Mouse (Mus musculus): ENCODE measurements around the gene Fbln5. TPM values are rescaled to one million over a fixed set of nuclear protein-coding genes. Genes with fewer than 3 reads are reported as not detected.

Gene Fbln5
- polyA plus RNA-seq, 1 experiment from 2014 or later, result 14.5 TPM

DNA sequence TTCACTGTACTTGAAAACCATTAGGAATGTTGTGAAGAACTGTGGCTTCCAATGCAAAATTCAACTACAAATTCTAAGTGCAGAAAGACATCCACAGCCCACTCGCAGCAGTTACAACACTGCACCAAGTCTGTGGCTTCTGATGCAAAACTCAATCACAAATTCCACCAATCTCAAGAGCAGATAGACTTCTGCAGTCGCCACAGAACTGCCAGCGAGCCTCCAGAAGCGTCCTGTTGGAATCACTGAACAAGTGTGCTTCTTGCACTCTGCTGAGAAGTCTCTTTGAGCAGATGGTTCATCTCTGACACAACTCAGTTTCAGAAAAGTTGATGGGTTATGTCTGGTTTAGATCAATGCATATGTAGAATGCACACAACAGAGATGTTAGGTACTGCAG, 15.9 kb upstream of the Fbln5 start:
- no peaks in the 10 kb centered on the region for H3K4me1 ChIP-seq (ENCODE audit: control insufficient read depth, insufficient read depth, low read length)
- H3K4me2 ChIP-seq, result no peak overlapping the region
- 0 out of 2 replicates have a peak, but pooled peaks cover 2% of the 10 kb centered on the region for H3K36me3 ChIP-seq (ENCODE audit: control insufficient read depth, insufficient read depth, low read length)
- H3K27me3 ChIP-seq (ENCODE audit: control insufficient read depth, insufficient read depth, low read length), result no peaks in the 10 kb centered on the region
- no peaks in the 10 kb centered on the region for H3K9me3 ChIP-seq (ENCODE audit: control insufficient read depth, low read length)
- H3K27ac ChIP-seq (ENCODE audit: low read depth, low read length), result no peak overlapping the region
- no peak overlapping the region for H3K9ac ChIP-seq (ENCODE audit: low read length)
- H3K4me3 ChIP-seq (ENCODE audit: low read depth, low read length), result no peak overlapping the region
- ATAC-seq (ENCODE audit: low FRiP score) (no peak), DNase-seq (ENCODE audit: low spot score, missing footprints) (no peak)
- 90% methylated on average over 4 of the region's 4 CpGs for WGBS

DNA sequence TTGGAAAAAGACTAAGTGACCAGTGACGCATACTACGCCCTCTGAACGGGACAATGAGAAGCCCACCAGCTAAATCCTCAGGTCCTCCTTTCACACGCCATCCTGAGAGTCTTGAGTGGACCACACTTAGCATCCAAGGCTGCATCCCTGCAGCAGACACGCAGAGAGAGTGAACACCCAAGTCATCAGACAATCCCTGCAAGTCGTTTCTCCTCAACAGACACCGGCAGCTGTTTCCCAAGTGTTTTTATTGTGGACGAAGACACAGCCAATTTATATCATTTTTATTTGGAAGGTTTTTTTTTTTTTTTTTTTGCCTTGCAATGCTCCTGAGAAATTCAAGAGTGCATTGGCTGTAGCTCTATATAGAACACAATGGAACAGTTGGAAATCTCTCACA, 14.9 kb upstream of the Fbln5 start:
- Histone ChIP-seq H3K36me3 (ENCODE audit: control insufficient read depth, insufficient read depth, low read length) (0 out of 2 replicates have a peak, but pooled peaks cover 2% of the 10 kb centered on the region), H3K9ac (ENCODE audit: low read length) (no peak overlapping the region), H3K9me3 (ENCODE audit: control insufficient read depth, low read length) (no peaks in the 10 kb centered on the region), H3K4me2 (no peak overlapping the region), H3K4me3 (ENCODE audit: low read depth, low read length) (no peak overlapping the region), H3K27me3 (ENCODE audit: control insufficient read depth, insufficient read depth, low read length) (no peaks in the 10 kb centered on the region), H3K27ac (ENCODE audit: low read depth, low read length) (no peak overlapping the region), H3K4me1 (ENCODE audit: control insufficient read depth, insufficient read depth, low read length) (no peaks in the 10 kb centered on the region)
- DNase-seq (ENCODE audit: low spot score, missing footprints) (no peak), ATAC-seq (ENCODE audit: low FRiP score) (no peak)
- 93% methylated on average over 8 of the region's 8 CpGs for WGBS

DNA sequence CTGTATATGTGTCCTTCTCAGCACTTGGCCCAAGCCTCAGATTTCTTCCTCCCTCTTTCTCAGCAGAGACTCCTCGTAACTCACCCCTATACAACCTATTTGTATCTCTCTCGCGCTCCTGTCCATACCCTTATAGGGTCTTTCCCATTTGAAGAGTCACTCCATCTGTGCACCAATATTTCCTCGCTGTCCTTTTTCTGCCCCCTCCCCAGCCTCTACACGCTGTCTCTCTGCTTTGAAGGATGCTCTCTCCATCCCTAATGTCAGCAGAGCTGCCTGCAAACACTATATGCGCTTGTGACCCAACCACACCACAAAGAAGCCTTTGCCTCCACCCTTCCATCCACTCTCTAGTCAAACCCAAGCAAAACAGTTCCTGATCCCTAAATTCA, 14.3 kb upstream of the Fbln5 start:
- 94% methylated on average over 6 of the region's 6 CpGs for WGBS
- H3K36me3 ChIP-seq (ENCODE audit: control insufficient read depth, insufficient read depth, low read length), result 0 out of 2 replicates have a peak, but pooled peaks cover 2% of the 10 kb centered on the region
- H3K9me3 ChIP-seq (ENCODE audit: control insufficient read depth, low read length), result no peaks in the 10 kb centered on the region
- H3K27me3 ChIP-seq (ENCODE audit: control insufficient read depth, insufficient read depth, low read length), result no peaks in the 10 kb centered on the region
- no peak overlapping the region for H3K4me2 ChIP-seq
- DNase-seq (ENCODE audit: low spot score, missing footprints), result no peak
- ATAC-seq (ENCODE audit: low FRiP score), result no peak
- H3K27ac ChIP-seq (ENCODE audit: low read depth, low read length), result no peak overlapping the region
- H3K4me1 ChIP-seq (ENCODE audit: control insufficient read depth, insufficient read depth, low read length), result no peaks in the 10 kb centered on the region
- H3K9ac ChIP-seq (ENCODE audit: low read length), result no peak overlapping the region
- no peak overlapping the region for H3K4me3 ChIP-seq (ENCODE audit: low read depth, low read length)

DNA sequence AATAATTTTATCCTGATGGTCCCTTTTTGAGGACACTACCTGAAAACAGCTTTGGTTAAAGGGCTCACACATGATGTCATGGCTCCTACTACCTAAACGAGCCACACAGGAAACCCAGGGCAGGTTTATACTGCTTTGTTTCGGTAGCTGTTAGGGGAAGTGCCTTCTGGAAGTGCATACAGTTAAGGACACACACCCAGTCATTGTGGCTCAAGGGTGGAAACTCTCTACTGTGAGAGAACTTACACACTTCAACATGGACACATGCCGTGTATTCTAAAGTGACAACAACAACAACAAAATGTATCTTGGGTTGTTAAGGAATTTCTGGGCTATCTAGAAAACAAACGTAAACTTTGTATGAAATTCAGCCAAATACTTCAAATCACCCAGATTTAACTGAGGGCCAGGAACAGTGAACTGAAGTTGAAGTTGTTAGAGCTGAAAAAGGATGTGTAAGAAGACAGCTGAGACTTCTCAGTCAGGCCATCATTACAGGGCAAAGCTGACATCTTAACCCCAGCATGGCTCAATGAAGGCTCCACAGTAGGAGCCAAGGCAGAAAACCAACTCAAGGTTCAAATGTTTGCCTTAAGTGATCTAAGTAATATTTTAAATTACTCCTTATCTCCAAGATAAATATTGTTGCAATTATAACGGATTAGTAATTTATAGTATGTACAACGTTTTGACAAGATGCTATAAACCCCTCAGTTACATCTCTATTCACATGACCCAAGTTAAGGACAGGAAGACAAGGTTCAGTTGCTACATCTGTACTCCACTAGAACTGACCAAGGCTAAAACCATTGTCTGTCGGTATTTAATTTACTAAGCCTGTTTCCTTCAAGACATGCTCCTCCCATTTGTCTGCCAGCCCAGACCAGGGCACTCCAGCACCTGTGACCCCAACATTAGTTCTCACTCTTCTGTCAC, 13.6 kb upstream of the Fbln5 start:
- no peaks in the 10 kb centered on the region for H3K4me1 ChIP-seq (ENCODE audit: control insufficient read depth, insufficient read depth, low read length)
- H3K4me2 ChIP-seq, result no peak overlapping the region
- DNase-seq (ENCODE audit: low spot score, missing footprints) (no peak), ATAC-seq (ENCODE audit: low FRiP score) (no peak)
- 0 out of 2 replicates have a peak, but pooled peaks cover 2% of the 10 kb centered on the region for H3K36me3 ChIP-seq (ENCODE audit: control insufficient read depth, insufficient read depth, low read length)
- H3K4me3 ChIP-seq (ENCODE audit: low read depth, low read length), result no peak overlapping the region
- no peaks in the 10 kb centered on the region for H3K27me3 ChIP-seq (ENCODE audit: control insufficient read depth, insufficient read depth, low read length)
- H3K27ac ChIP-seq (ENCODE audit: low read depth, low read length), result no peak overlapping the region
- no peak overlapping the region for H3K9ac ChIP-seq (ENCODE audit: low read length)
- H3K9me3 ChIP-seq (ENCODE audit: control insufficient read depth, low read length), result no peaks in the 10 kb centered on the region
- 90% methylated on average over 7 of the region's 7 CpGs for WGBS

DNA sequence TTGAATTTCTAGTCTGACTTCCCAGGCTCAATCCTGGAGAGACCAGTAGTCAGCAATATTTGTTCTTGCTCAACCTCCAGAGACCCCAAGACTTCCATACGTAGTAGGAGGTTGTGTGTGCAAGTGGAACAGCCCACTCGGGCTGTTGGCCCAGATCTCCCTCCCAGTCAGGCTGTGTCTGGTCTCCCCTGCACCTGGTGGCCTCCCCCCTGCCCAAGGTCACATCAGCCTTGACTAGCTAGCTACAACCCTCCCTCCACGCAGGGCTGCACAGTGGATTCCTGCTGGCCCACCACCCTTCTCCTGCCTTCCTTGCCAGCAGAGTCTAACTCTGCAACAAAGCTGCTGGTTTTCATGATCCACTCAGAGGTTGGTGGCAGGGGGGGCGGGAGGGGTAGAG, 12.4 kb upstream of the Fbln5 start:
- peak; percentile 40; the same call in 1 of the 2 replicates for ATAC-seq (ENCODE audit: low FRiP score)
- WGBS, result 73% methylated on average over 4 of the region's 4 CpGs

DNA sequence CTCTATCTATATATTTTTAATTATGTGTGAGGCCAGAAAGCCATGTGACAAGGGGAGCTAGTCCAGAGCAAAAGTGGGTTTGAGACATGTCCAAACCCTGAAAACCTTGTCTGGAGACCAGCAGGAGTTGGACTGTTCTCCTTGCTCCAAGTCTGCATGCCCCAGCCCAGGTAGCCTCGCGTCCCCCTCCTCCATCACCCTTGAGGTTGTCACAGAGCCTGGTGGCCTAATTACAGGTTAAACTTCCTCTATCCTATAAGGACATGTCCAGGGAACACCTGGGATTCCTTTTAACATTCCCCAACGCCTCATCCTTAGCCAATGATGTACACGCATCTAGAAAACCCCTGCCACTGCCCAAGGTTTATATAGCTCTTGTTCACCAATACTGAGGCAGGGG, 4.3 kb upstream of the Fbln5 start:
- H3K9me3 ChIP-seq (ENCODE audit: control insufficient read depth, low read length), result no peaks in the 10 kb centered on the region
- no peaks in the 10 kb centered on the region for H3K36me3 ChIP-seq (ENCODE audit: control insufficient read depth, insufficient read depth, low read length)
- ATAC-seq (ENCODE audit: low FRiP score), result no peak
- no peak overlapping the region for H3K27ac ChIP-seq (ENCODE audit: low read depth, low read length)
- no peak overlapping the region for H3K4me3 ChIP-seq (ENCODE audit: low read depth, low read length)
- no peak overlapping the region for H3K4me2 ChIP-seq
- H3K9ac ChIP-seq (ENCODE audit: low read length), result no peak overlapping the region
- H3K27me3 ChIP-seq (ENCODE audit: control insufficient read depth, insufficient read depth, low read length), result no peaks in the 10 kb centered on the region
- DNase-seq (ENCODE audit: low spot score, missing footprints), result no peak
- 95% methylated on average over 4 of the region's 4 CpGs for WGBS
- peaks cover 6% of the 10 kb centered on the region; the same call in 1 of the 2 replicates for H3K4me1 ChIP-seq (ENCODE audit: control insufficient read depth, insufficient read depth, low read length)

More for the DNA sequence above, 12.4 kb upstream of the Fbln5 start:
- 0 out of 2 replicates have a peak, but pooled peaks cover 2% of the 10 kb centered on the region for H3K36me3 ChIP-seq (ENCODE audit: control insufficient read depth, insufficient read depth, low read length)
- no peaks in the 10 kb centered on the region for H3K9me3 ChIP-seq (ENCODE audit: control insufficient read depth, low read length)
- no peak overlapping the region for H3K27ac ChIP-seq (ENCODE audit: low read depth, low read length)
- H3K4me2 ChIP-seq, result no peak overlapping the region
- no peaks in the 10 kb centered on the region for H3K27me3 ChIP-seq (ENCODE audit: control insufficient read depth, insufficient read depth, low read length)
- no peaks in the 10 kb centered on the region for H3K4me1 ChIP-seq (ENCODE audit: control insufficient read depth, insufficient read depth, low read length)
- DNase-seq (ENCODE audit: low spot score, missing footprints), result no peak
- H3K4me3 ChIP-seq (ENCODE audit: low read depth, low read length), result no peak overlapping the region
- no peak overlapping the region for H3K9ac ChIP-seq (ENCODE audit: low read length)

DNA sequence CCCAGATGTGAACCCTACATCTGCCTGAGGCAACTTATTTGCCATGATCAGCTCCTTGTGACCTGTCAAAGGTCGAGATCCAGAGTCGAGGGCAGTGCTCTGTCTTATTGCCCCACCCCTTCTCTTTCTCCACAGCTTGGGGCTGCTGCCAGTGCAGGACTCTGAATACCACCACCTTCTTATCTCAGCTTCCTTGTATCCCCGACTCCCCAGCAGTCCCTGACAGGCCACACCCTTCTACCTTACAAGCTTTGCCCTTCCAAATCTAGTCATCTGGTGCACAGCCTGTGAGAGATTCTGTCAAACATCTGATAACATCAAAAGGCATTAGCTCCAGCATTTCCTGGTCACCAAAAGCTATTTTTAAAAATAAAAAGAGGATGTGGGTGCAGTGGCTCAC, 2.7 kb upstream of the Fbln5 start:
- Histone ChIP-seq H3K4me1 (ENCODE audit: control insufficient read depth, insufficient read depth, low read length) (peaks cover 6% of the 10 kb centered on the region; the same call in 1 of the 2 replicates), H3K9ac (ENCODE audit: low read length) (no peak overlapping the region), H3K27ac (ENCODE audit: low read depth, low read length) (no peak overlapping the region), H3K4me3 (ENCODE audit: low read depth, low read length) (no peak overlapping the region), H3K9me3 (ENCODE audit: control insufficient read depth, low read length) (no peaks in the 10 kb centered on the region), H3K4me2 (no peak overlapping the region), H3K36me3 (ENCODE audit: control insufficient read depth, insufficient read depth, low read length) (no peaks in the 10 kb centered on the region), H3K27me3 (ENCODE audit: control insufficient read depth, insufficient read depth, low read length) (peaks cover 4% of the 10 kb centered on the region; the same call in 1 of the 2 replicates)
- ATAC-seq (ENCODE audit: low FRiP score) (no peak), DNase-seq (ENCODE audit: low spot score, missing footprints) (no peak)
- WGBS, result 30% methylated on average over 3 of the region's 3 CpGs

DNA sequence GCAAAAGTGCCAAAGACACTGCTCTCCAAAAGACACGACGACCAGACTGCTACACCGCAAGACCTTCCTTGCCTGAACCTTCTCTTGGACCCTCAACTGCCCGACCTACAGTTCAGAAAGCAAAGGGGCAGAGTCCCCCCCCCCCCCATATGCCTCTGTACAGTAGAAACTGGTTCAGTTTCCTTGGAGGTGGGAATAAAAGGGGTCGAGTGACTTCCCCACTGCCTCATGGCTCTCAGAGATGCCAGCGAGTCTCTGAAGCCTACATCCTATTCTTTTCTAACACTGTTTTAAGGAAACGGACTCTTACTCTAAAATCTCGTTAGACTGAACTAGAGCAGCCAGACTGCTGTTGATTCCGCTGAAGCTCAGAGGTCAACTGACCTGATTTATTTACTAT, 715 bp upstream of the Fbln5 start:
- ATAC-seq (ENCODE audit: low FRiP score), result no peak
- H3K4me1 ChIP-seq (ENCODE audit: control insufficient read depth, insufficient read depth, low read length), result peaks cover 6% of the 10 kb centered on the region; the same call in 1 of the 2 replicates
- H3K9me3 ChIP-seq (ENCODE audit: control insufficient read depth, low read length), result no peaks in the 10 kb centered on the region
- peak; percentile 83 for DNase-seq (ENCODE audit: low spot score, missing footprints)
- no peak overlapping the region for H3K27ac ChIP-seq (ENCODE audit: low read depth, low read length)
- H3K4me2 ChIP-seq, result peak overlapping the region; percentile 92
- no peaks in the 10 kb centered on the region for H3K36me3 ChIP-seq (ENCODE audit: control insufficient read depth, insufficient read depth, low read length)
- no peak overlapping the region for H3K9ac ChIP-seq (ENCODE audit: low read length)
- 47% methylated on average over 9 of the region's 9 CpGs for WGBS
- H3K27me3 ChIP-seq (ENCODE audit: control insufficient read depth, insufficient read depth, low read length), result peaks cover 4% of the 10 kb centered on the region; the same call in 1 of the 2 replicates
- H3K4me3 ChIP-seq (ENCODE audit: low read depth, low read length), result peak overlapping the region; percentile 45; the same call in 1 of the 2 replicates

DNA sequence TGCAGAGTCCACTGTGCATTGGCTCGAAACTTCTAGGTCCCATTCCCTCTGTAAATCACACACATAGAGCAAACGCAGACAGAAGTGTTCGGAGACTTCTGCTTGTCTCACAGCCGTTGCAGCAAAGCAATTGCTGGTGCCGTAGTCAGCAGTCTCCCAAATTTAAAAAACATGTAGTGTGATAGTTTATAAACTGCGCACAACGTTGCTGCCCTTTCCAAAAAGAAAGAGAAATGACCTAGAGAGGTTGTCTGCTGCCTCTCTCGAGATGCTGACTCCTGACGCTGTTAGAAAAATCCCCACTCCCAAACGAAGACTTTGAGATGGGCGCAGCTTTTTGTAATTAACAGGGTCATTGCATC, 628 bp downstream of the Fbln5 start:
- H3K4me2 ChIP-seq, result peak overlapping the region; percentile 92
- H3K36me3 ChIP-seq (ENCODE audit: control insufficient read depth, insufficient read depth, low read length), result no peaks in the 10 kb centered on the region
- WGBS, result 40% methylated on average over 11 of the region's 11 CpGs
- H3K9ac ChIP-seq (ENCODE audit: low read length), result no peak overlapping the region; the same call in 1 of the 2 replicates
- peaks cover 6% of the 10 kb centered on the region; the same call in 1 of the 2 replicates for H3K4me1 ChIP-seq (ENCODE audit: control insufficient read depth, insufficient read depth, low read length)
- peak; percentile 89 for DNase-seq (ENCODE audit: low spot score, missing footprints)
- H3K9me3 ChIP-seq (ENCODE audit: control insufficient read depth, low read length), result no peaks in the 10 kb centered on the region
- peaks cover 4% of the 10 kb centered on the region; the same call in 1 of the 2 replicates for H3K27me3 ChIP-seq (ENCODE audit: control insufficient read depth, insufficient read depth, low read length)
- no peak for ATAC-seq (ENCODE audit: low FRiP score)
- peak overlapping the region; percentile 45; the same call in 1 of the 2 replicates for H3K4me3 ChIP-seq (ENCODE audit: low read depth, low read length)
- no peak overlapping the region for H3K27ac ChIP-seq (ENCODE audit: low read depth, low read length)
